Comparison of ENCODE assay signal across 16 mouse cellular contexts in the genomic region with DNA sequence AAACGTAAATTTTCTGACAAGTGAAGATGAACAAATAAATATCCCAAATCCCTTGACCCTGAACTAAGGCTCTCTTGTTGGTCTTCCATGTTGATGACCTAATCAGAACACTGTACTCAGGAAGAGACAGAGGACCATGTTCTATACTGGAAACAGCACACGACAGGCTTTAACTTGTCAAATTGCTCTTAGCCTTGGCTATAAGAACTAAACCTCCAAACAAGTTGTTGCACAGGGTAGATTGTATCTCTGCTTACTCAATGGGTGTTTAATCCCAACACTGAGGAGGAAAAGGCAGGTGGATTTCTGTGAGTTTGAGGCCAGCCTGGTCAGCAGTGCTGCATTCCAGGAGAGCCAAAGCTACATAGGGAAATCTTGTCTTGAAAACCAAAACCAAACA.
"Had no signal": no experiment of that assay in that cellular context is flagged by ENCODE, and none has a peak within 500 bp of the region (broad histone marks: within the 10 kb centered on the region; RNA-seq: fewer than 3 reads in every experiment).

No protein-coding gene starts in this region.

- H3K9ac ChIP-seq: neural tube, embryonic 13.5 days; neural tube, embryonic 15.5 days; stomach, embryonic 15.5 days had no signal

- H3K9me3 ChIP-seq: neural tube, embryonic 13.5 days; neural tube, embryonic 15.5 days; stomach, embryonic 15.5 days had no signal

- H3K4me2 ChIP-seq: neural tube, embryonic 13.5 days; neural tube, embryonic 15.5 days; stomach, embryonic 15.5 days had no signal

- DNase-seq: retina, postnatal 1 day; right cerebral cortex, adult 18-20 months; right cerebral cortex, postnatal 14 days; right cerebral cortex, postnatal 25 days; right cerebral cortex, postnatal 4 days; spleen, adult 18-20 months; thymus, adult 18-20 months; thymus, adult 2 months; thymus, postnatal 14 days; thymus, postnatal 25 days; thymus, postnatal 36 days; thymus, postnatal 4 days had no signal

- H3K27me3 ChIP-seq: neural tube, embryonic 13.5 days; neural tube, embryonic 15.5 days; stomach, embryonic 15.5 days had no signal

- H3K27ac ChIP-seq: neural tube, embryonic 13.5 days; neural tube, embryonic 15.5 days; stomach, embryonic 15.5 days; stomach, postnatal 0 days had no signal

- H3K36me3 ChIP-seq: neural tube, embryonic 13.5 days; neural tube, embryonic 15.5 days; stomach, embryonic 15.5 days had no signal

- H3K4me3 ChIP-seq: neural tube, embryonic 13.5 days; neural tube, embryonic 15.5 days; stomach, embryonic 15.5 days had no signal

- H3K4me1 ChIP-seq: neural tube, embryonic 13.5 days; neural tube, embryonic 15.5 days; stomach, embryonic 15.5 days had no signal
